Mouse (Mus musculus) cortical plate, adult 2 months (tissue): Measurements from ENCODE around the gene Gli3.

ENCODE experiments used
- CTCF ChIP-seq: fragments of 200-500 bp; IDR thresholded peaks from 2 replicates; pipeline ENCODE4 v1.5.1; 2011; ENCODE audit warnings: mild to moderate bottlenecking, control low read depth, low read length; ENCODE audit not compliant: insufficient read depth; ENCODE audit errors: extremely low read depth
- POLR2A ChIP-seq: fragments of 200-500 bp; IDR thresholded peaks from 2 replicates; pipeline ENCODE4 v1.6.1; 2011; ENCODE audit warnings: mild to moderate bottlenecking, low read length, control low read depth; ENCODE audit not compliant: insufficient read depth; ENCODE audit errors: extremely low read depth

GRCm38 (mm10) chr13:15602161-15602560, 139.1 kb downstream of the Gli3 start:
- no peak for TF ChIP-seq POLR2A
- TF ChIP-seq CTCF = no peak
